Mouse (Mus musculus) layer of hippocampus, adult 8-10 months (tissue): ENCODE data around the gene Spout1. TPM values are rescaled to one million over a fixed set of nuclear protein-coding genes. Genes with fewer than 3 reads are reported as not detected.

ENCODE experiments used
- DNase-seq, 2 experiments: peaks; one replicate each; pipeline ENCODE4 v3.0.0; 2022; ENCODE audit warnings: low spot score in 2 of 2
- total RNA-seq, 4 experiments: library from RNA; stranded (reverse); gene quantifications; 2 replicates each; pipeline ENCODE4 v1.2.4; 2022

Gene Spout1
- total RNA-seq: 10 to 100 TPM; 32.9 to 40.2 (median 35.2) TPM

DNA sequence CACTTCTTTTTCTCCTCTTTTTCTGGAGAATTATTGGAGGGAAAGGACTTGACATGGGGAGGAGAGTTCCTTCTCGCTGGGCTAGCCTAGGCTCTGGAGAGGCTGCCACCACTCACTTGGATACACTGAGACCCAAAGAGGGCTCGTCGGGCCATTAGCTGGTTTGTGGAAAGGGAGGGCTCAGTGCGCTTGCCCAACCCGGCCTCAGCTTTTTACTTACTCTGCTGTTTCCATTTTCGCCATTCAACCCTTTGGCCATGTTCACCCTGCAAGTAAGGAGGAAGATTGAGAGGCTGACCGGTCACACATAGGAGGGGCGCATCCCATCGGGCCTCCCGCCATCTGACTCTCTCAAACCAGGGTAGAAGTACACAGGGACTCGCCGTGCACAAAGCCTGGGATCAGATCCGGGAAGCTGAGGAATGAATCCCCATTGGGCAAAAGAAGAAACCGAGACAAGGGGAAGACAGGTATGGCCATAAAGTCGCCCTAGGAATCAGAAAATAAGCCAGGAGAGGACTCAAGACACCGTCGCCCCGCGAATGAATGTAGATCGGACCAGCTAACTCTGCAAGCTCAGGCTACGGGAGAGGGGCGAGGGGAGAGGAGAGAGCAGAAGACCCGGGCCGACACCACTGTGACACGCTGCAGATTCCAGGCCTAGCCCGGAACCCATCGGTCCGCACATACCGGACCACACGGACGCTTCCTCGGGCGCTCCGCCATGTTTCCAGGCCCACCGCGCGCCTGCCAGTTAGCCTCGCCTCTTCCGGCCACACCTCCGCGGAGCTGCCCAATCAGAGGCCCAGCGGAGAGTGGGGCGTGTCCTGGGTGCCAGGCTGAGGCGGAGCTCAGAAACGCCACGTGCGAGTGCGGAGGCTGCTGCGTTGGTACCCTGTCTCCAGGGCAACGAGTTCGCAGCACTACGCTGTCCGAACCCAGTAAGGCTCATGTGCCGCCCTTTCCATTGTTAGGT lies at the start of gene Spout1:
Spout1 (minus strand) TSS at position 760 of the 976 bp plus-strand sequence.
- DNase-seq: peak; percentile 94 to 96

DNA sequence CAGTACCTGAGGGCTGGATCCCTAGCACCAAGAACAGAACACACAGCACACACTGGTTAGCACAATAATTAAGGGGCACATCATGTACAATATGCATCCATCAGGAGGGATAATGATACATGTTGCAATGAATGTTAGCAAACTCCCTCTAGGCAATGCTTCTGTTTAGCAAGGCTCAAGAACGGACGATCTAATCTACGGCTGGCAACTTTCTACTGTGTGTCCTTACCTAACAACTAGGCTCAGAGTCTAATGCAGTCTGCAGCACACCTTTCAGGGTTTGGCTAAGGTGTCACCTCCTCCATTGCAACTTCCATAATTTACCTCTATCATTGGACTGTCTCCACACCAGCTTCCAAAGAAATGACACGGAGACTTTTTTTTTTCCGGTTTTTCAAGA lies 38.0 kb upstream of the Spout1 start:
- no peak for DNase-seq

DNA sequence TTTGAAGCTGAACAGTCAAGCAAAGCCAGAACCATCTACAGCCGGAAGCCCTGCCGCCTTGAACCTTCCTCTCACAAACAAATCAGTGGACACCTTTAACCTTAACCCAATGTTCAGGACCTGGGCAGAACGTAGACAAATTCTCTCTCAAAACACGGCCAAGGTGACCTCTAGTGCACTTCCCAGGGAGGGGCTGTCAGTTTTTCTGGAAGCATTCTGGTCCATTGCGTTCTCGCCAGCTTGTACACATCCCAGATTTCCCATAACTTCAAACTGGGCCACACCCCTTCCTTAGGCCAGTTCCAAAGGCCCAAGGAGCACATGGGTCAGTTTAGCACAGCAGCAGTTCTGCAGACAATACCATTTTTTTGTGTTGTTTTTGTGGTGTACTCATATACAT lies 37.2 kb upstream of the Spout1 start:
- DNase-seq: no peak

DNA sequence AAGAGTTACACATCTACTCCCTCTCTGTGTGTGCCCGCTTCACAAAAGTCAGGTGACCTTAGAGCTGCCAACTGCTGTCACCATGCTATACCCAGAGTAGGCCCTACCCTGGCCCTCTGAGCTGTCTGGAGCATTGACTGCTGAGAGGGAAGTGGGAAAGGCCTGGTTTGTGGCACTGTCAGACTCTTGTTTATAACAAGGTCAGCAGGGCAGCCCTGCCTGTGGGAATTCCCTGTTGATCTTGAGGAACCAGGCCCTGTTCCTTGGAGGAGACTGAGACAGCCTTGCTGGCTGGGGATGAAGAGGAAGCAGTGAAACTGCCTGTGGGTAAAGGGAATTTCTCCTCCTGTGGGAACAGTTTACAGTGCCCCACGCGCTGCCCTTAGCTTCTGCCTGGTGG lies 36.5 kb upstream of the Spout1 start:
- no peak for DNase-seq

GRCm38 (mm10) chr2:30212951-30213350 lies 34.7 kb upstream of the Spout1 start:
- DNase-seq: no peak

DNA sequence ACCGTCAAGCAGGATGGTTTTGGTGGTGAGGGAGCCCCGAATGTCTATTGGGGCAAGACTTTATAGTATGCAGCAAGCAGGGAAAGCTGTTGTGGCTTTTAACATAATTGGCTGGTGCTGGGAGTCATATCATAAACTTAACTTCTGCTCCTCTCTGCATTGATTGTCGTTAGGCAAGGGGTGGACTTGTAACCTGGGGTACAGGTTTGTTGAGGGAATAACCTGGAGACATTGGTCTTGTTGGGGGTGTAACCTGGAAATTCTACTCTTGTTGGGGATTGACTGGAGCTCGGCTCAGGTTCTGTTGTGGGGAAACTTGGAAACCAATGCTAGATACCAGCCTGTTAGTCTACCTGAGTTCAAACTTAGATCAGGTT lies 33.9 kb upstream of the Spout1 start:
- DNase-seq: no peak

- no peak for DNase-seq
These were observed 33.3 kb upstream of the Spout1 start for GRCm38 (mm10) chr2:30211408-30212168.

- DNase-seq: no peak
These were observed 29.6 kb upstream of the Spout1 start for GRCm38 (mm10) chr2:30207886-30208285.

DNA sequence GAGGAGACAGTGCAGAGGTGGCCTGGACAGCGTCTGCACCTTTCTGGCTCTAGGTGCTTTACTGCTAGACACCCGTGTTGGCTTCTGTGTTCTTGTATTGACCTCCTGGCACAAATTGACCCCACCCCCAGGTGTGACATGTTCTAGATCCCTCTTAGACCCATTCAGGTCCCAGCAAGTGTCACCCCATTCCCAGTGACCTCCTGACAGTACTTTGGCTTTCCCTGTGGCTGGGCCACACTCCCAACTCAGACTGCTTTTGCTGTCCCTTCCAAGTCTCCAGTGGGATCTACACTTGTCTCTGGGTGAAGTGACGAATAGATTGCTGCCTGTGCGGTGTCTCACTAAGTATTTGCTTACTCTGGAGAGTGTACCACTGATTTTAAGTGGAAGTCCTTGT lies 29.1 kb upstream of the Spout1 start:
- no peak for DNase-seq

DNA sequence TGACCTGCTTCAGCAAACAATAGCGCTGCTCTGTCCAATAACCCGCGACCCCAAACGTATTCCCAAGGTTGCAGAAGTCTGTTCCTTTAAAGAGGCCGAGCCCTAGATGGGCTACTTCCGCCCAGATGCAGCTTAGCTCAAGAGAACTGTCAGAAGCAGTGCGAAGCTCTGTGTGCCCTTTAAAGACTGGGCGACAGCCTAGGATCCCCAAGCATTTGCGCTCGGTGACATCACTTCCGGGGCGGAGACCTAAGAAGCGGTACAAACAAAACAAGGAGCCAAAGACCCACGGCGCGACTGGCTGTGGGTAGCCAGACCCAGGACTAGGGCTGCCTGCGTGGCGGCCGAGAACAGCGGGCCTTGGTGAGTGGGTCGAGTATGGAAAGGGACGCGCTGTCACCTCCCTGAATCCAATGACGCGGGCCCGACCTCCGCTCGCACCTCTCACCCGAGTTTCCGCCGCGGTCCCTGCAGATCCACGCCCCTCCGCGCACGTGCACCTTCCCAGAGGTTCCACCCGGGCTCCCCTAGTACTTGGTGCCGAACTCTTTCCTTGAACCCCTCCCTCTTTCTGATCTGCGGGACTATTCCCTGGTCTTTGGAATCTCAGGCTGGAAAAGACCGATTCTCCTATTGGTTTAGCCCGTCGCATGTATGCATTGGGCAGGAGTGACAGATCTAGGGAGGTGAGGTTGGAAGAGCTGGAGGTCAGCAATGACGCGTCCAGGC lies 27.5 kb upstream of the Spout1 start, which contains the start of gene Kyat1:
Kyat1 (minus strand) TSS at position 219 of the 729 bp plus-strand sequence.
- peak; percentile 93 for DNase-seq

GRCm38 (mm10) chr2:30205255-30205628 lies 27.0 kb upstream of the Spout1 start:
- peak in 1 of 2 experiments; percentile 34 for DNase-seq

GRCm38 (mm10) chr2:30203439-30203838 lies 25.2 kb upstream of the Spout1 start:
- DNase-seq: no peak

- no peak for DNase-seq
These were observed 22.2 kb upstream of the Spout1 start for GRCm38 (mm10) chr2:30200388-30200925.

DNA sequence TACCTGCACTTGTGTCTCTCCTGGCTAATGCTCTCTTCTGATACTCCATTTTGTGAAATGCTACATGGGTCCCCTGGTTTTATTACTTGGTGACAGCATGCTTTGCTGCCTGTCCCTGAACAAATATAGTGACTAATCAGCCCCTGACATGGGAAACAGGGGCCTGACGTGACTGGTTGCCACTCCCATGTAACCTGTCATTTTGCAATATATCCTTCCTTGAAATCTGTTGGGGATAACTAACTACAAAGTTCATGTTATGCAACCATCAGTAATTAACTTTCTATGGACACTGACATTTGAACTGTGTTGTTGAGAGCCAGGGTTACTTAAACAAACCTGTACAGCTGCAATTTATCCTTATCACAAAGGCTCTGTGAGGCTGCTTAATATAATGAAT lies 21.7 kb upstream of the Spout1 start:
- DNase-seq: no peak

DNA sequence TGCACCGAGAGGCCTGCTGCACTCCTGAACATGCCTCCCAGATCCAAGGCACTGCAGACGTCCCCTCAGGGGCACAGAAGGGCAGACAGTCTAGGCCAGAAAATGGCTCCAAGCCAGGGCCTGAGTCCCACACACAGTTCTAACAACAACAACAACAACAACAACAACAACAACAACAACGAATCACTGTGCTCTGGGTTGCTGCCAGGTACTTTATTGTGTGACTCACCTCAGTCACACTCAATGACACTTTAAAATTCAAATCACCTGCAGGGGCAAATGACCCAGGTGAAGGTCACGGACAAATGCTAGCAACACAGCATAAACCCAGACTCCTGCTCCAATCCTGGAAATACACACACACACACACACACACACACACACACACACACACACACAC lies 19.8 kb upstream of the Spout1 start:
- no peak for DNase-seq

- DNase-seq: no peak
These were observed 16.4 kb upstream of the Spout1 start for GRCm38 (mm10) chr2:30194656-30195055.

- DNase-seq: no peak
These were observed 13.7 kb upstream of the Spout1 start for GRCm38 (mm10) chr2:30191790-30192580.

DNA sequence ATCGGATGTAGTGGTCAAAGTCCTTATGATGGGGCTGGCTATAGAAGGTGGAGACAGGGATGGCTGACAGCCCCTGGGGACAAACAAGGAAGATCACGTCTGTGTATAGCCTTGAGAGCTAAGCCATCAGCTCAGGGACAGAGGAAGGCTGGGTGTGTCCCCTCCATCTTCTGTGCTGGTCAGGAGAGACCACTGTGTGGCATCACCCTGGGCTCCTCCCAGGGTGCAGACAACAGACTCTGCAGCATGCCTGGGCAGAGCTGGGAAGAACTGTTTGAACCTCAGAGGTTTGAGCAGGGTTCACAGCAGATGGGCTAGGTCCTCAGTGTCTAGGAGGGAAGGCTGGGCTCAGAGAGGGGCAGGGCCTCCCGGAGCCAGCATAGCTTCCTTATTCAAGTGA lies 7.4 kb upstream of the Spout1 start:
- DNase-seq: no peak

DNA sequence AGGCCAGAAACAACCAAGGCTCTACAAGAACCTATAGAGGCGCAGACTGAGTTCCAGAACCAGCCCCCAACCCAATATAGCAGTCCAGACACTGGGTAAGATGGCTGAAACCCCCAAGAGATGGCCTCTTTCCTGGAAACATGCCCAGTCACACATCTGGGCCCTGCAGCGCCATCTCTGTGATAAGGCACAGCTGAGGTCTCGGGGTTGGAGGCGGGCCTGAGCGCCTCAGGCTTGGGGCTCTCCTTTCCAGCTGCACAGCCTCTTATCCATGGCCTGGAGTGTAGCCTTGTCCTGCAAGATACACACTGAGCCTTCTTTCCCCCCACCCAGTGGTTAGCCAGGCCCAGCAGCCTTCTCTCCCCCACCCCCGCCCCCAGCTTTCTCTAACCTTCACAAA lies 7.0 kb upstream of the Spout1 start:
- DNase-seq: no peak

DNA sequence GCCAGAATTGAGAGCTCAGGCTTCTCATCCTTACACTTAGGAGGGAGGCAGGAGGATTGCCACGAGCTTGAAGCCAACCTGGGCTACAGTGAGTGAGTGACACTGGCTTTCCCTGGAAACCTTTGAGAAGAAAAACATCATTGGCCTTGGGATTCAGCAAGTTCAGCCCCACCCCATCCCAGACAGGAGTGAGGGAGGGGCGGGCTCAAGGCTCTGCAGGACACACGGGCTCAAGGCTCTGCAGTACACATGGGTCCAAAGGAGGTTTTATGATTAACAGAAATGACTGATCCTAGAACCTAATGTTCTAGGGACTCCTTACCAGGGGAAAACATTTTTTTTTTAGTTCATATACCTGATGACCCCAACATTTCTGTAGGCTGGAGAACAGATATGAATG lies 5.5 kb upstream of the Spout1 start:
- no peak for DNase-seq

GRCm38 (mm10) chr2:30182424-30182823 lies 4.2 kb upstream of the Spout1 start:
- no peak for DNase-seq
